Mouse (Mus musculus): ENCODE measurements around the gene Ptger1. TPM values are rescaled to one million over a fixed set of nuclear protein-coding genes. Genes with fewer than 3 reads are reported as not detected.
A peak's percentile ranks its signal among the peaks of the same experiment; 100 is the strongest.

Ptger1 gene
- total and polyA plus RNA-seq, 2 experiments from 2014 or later = 0.20 TPM; not detected in 1

GRCm38 (mm10) chr8:83652030-83652743, 14.3 kb upstream of the Ptger1 start, which contains the start of gene Gipc1:
Gipc1 (plus strand) TSS chr8:83652677.
- H3K27me3 ChIP-seq (ENCODE audit: control insufficient read depth, insufficient read depth, low read length) = no peaks in the 10 kb centered on the region
- DNase-seq (ENCODE audit: low spot score) (peak; percentile 97), ATAC-seq (ENCODE audit: insufficient read depth, low read depth) (peak; percentile 94)
- H3K4me1 ChIP-seq (ENCODE audit: control insufficient read depth, insufficient read depth) = peaks cover 15% of the 10 kb centered on the region
- peak within 1 kb of the TSS; percentile 83 for H3K4me2 ChIP-seq (ENCODE audit: low read depth, low read length)
- no peaks in the 10 kb centered on the region; the same call in 1 of the 2 replicates for H3K36me3 ChIP-seq (replicated peaks; ENCODE audit: control insufficient read depth, insufficient read depth, low read length)
- TF ChIP-seq CTCF (IDR thresholded peaks at IDR 0.05; ENCODE audit: low read depth) (no peak), EP300 (IDR thresholded peaks at IDR 0.05; ENCODE audit: low read depth) (peak; percentile 88)
- WGBS = 4% methylated on average over 49 of the region's 50 CpGs
- H3K27ac ChIP-seq (ENCODE audit: low read depth) = peak within 1 kb of the TSS; percentile 74
- H3K9me3 ChIP-seq (replicated peaks; ENCODE audit: control insufficient read depth, low read length) = no peaks in the 10 kb centered on the region
- peak within 1 kb of the TSS; percentile 75 for H3K9ac ChIP-seq (replicated peaks; ENCODE audit: low read depth, low read length)
- H3K4me3 ChIP-seq (ENCODE audit: low read depth, low read length) = peak within 1 kb of the TSS; percentile 82

GRCm38 (mm10) chr8:83652744-83653661, 13.5 kb upstream of the Ptger1 start:
- ATAC-seq (ENCODE audit: insufficient read depth, low read depth) (peak; percentile 21), DNase-seq (ENCODE audit: low spot score) (peak; percentile 17)
- H3K9me3 ChIP-seq (replicated peaks; ENCODE audit: control insufficient read depth, low read length) = no peaks in the 10 kb centered on the region
- peak overlapping the region; percentile 74 for H3K27ac ChIP-seq (ENCODE audit: low read depth)
- TF ChIP-seq EP300 (IDR thresholded peaks at IDR 0.05; ENCODE audit: low read depth) (no peak), CTCF (IDR thresholded peaks at IDR 0.05; ENCODE audit: low read depth) (no peak)
- peak overlapping the region; percentile 82 for H3K4me3 ChIP-seq (ENCODE audit: low read depth, low read length)
- no peaks in the 10 kb centered on the region; the same call in 1 of the 2 replicates for H3K36me3 ChIP-seq (replicated peaks; ENCODE audit: control insufficient read depth, insufficient read depth, low read length)
- H3K4me2 ChIP-seq (ENCODE audit: low read depth, low read length) = peak overlapping the region; percentile 83
- H3K27me3 ChIP-seq (ENCODE audit: control insufficient read depth, insufficient read depth, low read length) = no peaks in the 10 kb centered on the region
- peaks cover 15% of the 10 kb centered on the region for H3K4me1 ChIP-seq (ENCODE audit: control insufficient read depth, insufficient read depth)
- WGBS = 2% methylated on average over 46 of the region's 46 CpGs
- peak overlapping the region; percentile 75 for H3K9ac ChIP-seq (replicated peaks; ENCODE audit: low read depth, low read length)

- TF ChIP-seq CTCF (IDR thresholded peaks at IDR 0.05; ENCODE audit: low read depth) (no peak), EP300 (IDR thresholded peaks at IDR 0.05; ENCODE audit: low read depth) (no peak)
- Histone ChIP-seq H3K4me2 (ENCODE audit: low read depth, low read length) (peak overlapping the region; percentile 83), H3K36me3 (replicated peaks; ENCODE audit: control insufficient read depth, insufficient read depth, low read length) (no peaks in the 10 kb centered on the region; the same call in 1 of the 2 replicates), H3K9me3 (replicated peaks; ENCODE audit: control insufficient read depth, low read length) (no peaks in the 10 kb centered on the region), H3K9ac (replicated peaks; ENCODE audit: low read depth, low read length) (peak overlapping the region; percentile 75), H3K4me1 (ENCODE audit: control insufficient read depth, insufficient read depth) (peaks cover 15% of the 10 kb centered on the region), H3K27me3 (ENCODE audit: control insufficient read depth, insufficient read depth, low read length) (no peaks in the 10 kb centered on the region), H3K4me3 (ENCODE audit: low read depth, low read length) (peak overlapping the region; percentile 82), H3K27ac (ENCODE audit: low read depth) (peak overlapping the region; percentile 13)
- DNase-seq (ENCODE audit: low spot score) (no peak), ATAC-seq (ENCODE audit: insufficient read depth, low read depth) (no peak)
- 28% methylated on average over 10 of the region's 10 CpGs for WGBS
These were observed 12.8 kb upstream of the Ptger1 start for GRCm38 (mm10) chr8:83653662-83654017.

- DNase-seq (ENCODE audit: low spot score) = no peak
- H3K27ac ChIP-seq (ENCODE audit: low read depth) = no peak overlapping the region
- H3K4me2 ChIP-seq (ENCODE audit: low read depth, low read length) = no peak overlapping the region
These were observed 11.8 kb upstream of the Ptger1 start for GRCm38 (mm10) chr8:83654725-83655124.

GRCm38 (mm10) chr8:83656043-83656442, 10.4 kb upstream of the Ptger1 start:
- WGBS = 91% methylated on average over 9 of the region's 9 CpGs
- ATAC-seq (ENCODE audit: insufficient read depth, low read depth) (no peak), DNase-seq (ENCODE audit: low spot score) (no peak)
- Histone ChIP-seq H3K27me3 (ENCODE audit: control insufficient read depth, insufficient read depth, low read length) (no peaks in the 10 kb centered on the region), H3K9ac (replicated peaks; ENCODE audit: low read depth, low read length) (no peak overlapping the region), H3K9me3 (replicated peaks; ENCODE audit: control insufficient read depth, low read length) (no peaks in the 10 kb centered on the region), H3K36me3 (replicated peaks; ENCODE audit: control insufficient read depth, insufficient read depth, low read length) (peaks cover 4% of the 10 kb centered on the region; the same call in 1 of the 2 replicates), H3K4me1 (ENCODE audit: control insufficient read depth, insufficient read depth) (peaks cover 21% of the 10 kb centered on the region), H3K4me2 (ENCODE audit: low read depth, low read length) (no peak overlapping the region), H3K4me3 (ENCODE audit: low read depth, low read length) (no peak overlapping the region), H3K27ac (ENCODE audit: low read depth) (no peak overlapping the region)
- no peak for TF ChIP-seq EP300 (IDR thresholded peaks at IDR 0.05; ENCODE audit: low read depth)
- TF ChIP-seq CTCF (IDR thresholded peaks at IDR 0.05; ENCODE audit: low read depth) = no peak

More at GRCm38 (mm10) chr8:83654725-83655124, 11.8 kb upstream of the Ptger1 start:
- Histone ChIP-seq H3K36me3 (replicated peaks; ENCODE audit: control insufficient read depth, insufficient read depth, low read length) (peaks cover 4% of the 10 kb centered on the region; the same call in 1 of the 2 replicates), H3K4me1 (ENCODE audit: control insufficient read depth, insufficient read depth) (peaks cover 15% of the 10 kb centered on the region), H3K27me3 (ENCODE audit: control insufficient read depth, insufficient read depth, low read length) (no peaks in the 10 kb centered on the region), H3K4me3 (ENCODE audit: low read depth, low read length) (no peak overlapping the region), H3K9me3 (replicated peaks; ENCODE audit: control insufficient read depth, low read length) (no peaks in the 10 kb centered on the region), H3K9ac (replicated peaks; ENCODE audit: low read depth, low read length) (no peak overlapping the region)
- no peak for ATAC-seq (ENCODE audit: insufficient read depth, low read depth)
- no peak for TF ChIP-seq CTCF (IDR thresholded peaks at IDR 0.05; ENCODE audit: low read depth)
- TF ChIP-seq EP300 (IDR thresholded peaks at IDR 0.05; ENCODE audit: low read depth) = no peak
- 89% methylated on average over 6 of the region's 6 CpGs for WGBS
